Mouse (Mus musculus) testis, adult 2 months (tissue): Measurements from ENCODE around the gene Piwil4.

ENCODE experiments used
- CTCF ChIP-seq: fragments of 200-500 bp; IDR thresholded peaks from 2 replicates; pipeline ENCODE4 v1.5.1; 2012; ENCODE audit warnings: low read depth, mild to moderate bottlenecking, inconsistent platforms, low read length, moderate library complexity; ENCODE audit not compliant: control insufficient read depth, insufficient read depth, insufficient replicate concordance
- POLR2A ChIP-seq: fragments of 200-500 bp; IDR thresholded peaks from 2 replicates; pipeline ENCODE4 v1.6.1; 2012; ENCODE audit warnings: low read depth, mild to moderate bottlenecking, inconsistent platforms, low read length, moderate library complexity; ENCODE audit not compliant: control insufficient read depth

DNA sequence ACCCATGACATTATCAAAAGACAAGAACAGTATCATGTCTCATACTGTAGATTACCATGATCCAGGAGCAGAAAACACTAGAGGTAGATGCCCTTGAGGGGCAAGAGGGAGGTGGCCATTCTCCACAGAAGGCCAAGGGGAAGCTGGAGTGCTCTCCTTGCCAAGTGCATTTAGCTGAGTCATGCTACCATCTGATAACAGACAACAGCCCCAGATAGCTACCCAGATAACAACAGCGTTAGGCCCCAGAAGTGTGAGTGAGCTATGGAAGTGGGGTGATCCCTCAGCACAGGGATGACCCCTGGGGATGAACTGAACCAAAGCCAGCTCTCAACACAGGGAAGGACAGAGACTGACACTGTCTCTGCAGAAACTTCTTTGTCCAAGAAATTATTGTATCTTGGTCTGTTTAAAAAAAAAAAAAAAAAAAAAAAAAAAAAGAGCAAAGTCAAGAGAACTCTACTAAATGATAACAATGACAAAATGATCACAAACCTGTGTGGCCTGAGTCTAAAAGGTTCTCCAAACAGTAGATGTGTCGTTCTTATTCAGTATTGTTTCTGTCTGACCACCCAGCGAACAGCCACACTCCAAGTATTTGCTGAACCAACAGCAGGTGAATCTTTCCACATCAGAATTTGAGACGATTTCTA lies 909 bp downstream of the Piwil4 start:
- TF ChIP-seq POLR2A, result no peak
- no peak for TF ChIP-seq CTCF
